Mouse (Mus musculus): ENCODE results near the gene Gm49318. TPM values are rescaled to one million over a fixed set of nuclear protein-coding genes. Genes with fewer than 3 reads are reported as not detected.

Gm49318 gene
- total RNA-seq (2023) = not detected

GRCm38 (mm10) chr9:22070791-22071573, at the start of gene Gm49318, which contains the start of gene Zfp653:
Gene Gm49318, minus strand, starts transcription at chr9:22071259.
Gene Zfp653, minus strand, starts transcription at chr9:22071376.

GRCm38 (mm10) chr9:22116740-22117426, 45.8 kb upstream of the Gm49318 start, which contains the start of gene Elof1:
Gene Elof1, minus strand, starts transcription at chr9:22117172.

GRCm38 (mm10) chr9:22098993-22099696, 28.1 kb upstream of the Gm49318 start, which contains the start of gene Cnn1:
Gene Cnn1, plus strand, starts transcription at chr9:22099216.

GRCm38 (mm10) chr9:22085022-22085834, 14.2 kb upstream of the Gm49318 start, which contains the start of gene Ecsit:
Gene Ecsit, minus strand, starts transcription at chr9:22085438.

GRCm38 (mm10) chr9:22051958-22052254, 19.2 kb downstream of the Gm49318 start, which contains the start of gene Elavl3:
Gene Elavl3, minus strand, starts transcription at chr9:22052023.

GRCm38 (mm10) chr9:22002194-22003162, 68.6 kb downstream of the Gm49318 start, which contains the start of the genes Ccdc151 and Prkcsh:
Gene Ccdc151, minus strand, starts transcription at chr9:22002634.
Gene Prkcsh, plus strand, starts transcription at chr9:22002806.

GRCm38 (mm10) chr9:21989230-21990110, 81.6 kb downstream of the Gm49318 start, which contains the start of gene Rgl3:
Gene Rgl3, minus strand, starts transcription at chr9:21989446.

Other genes with a start within 250 kb of the Gm49318 start
- not detected for gene Angptl8, start 235.7 kb downstream of the Gm49318 start, total RNA-seq (2023)
- 6.3 TPM for gene Dock6, start 218.6 kb downstream of the Gm49318 start, total RNA-seq (2023)
- gene Rab3d, start 153.1 kb downstream of the Gm49318 start, total RNA-seq (2023) = 6.6 TPM
- not detected for gene Ccdc159, start 143.8 kb downstream of the Gm49318 start, total RNA-seq (2023)
- not detected for gene Tmem205, start 143.7 kb downstream of the Gm49318 start, total RNA-seq (2023)
- 0.56 TPM for gene Plppr2, start 134.2 kb downstream of the Gm49318 start, total RNA-seq (2023)
- 7.1 TPM for gene Swsap1, start 115.5 kb downstream of the Gm49318 start, total RNA-seq (2023)
- gene Epor, start 107.8 kb downstream of the Gm49318 start, total RNA-seq (2023) = 0.38 TPM
- not detected for gene Rgl3, start 81.8 kb downstream of the Gm49318 start, total RNA-seq (2023)
- gene Ccdc151, start 68.6 kb downstream of the Gm49318 start, total RNA-seq (2023) = not detected
- gene Prkcsh, start 68.5 kb downstream of the Gm49318 start, total RNA-seq (2023) = 72.4 TPM
- 0.15 TPM for gene Elavl3, start 19.2 kb downstream of the Gm49318 start, total RNA-seq (2023)
- gene Zfp653, start 117 bp upstream of the Gm49318 start, total RNA-seq (2023) = 26.8 TPM
- 29.2 TPM for gene Ecsit, start 14.2 kb upstream of the Gm49318 start, total RNA-seq (2023)
- not detected for gene Cnn1, start 28.0 kb upstream of the Gm49318 start, total RNA-seq (2023)
- gene Elof1, start 45.9 kb upstream of the Gm49318 start, total RNA-seq (2023) = 30.4 TPM
- gene Acp5, start 64.5 kb upstream of the Gm49318 start, total RNA-seq (2023) = 167 TPM
- gene Pigyl, start 85.6 kb upstream of the Gm49318 start, total RNA-seq (2023) = 11.3 TPM
- gene Zfp872, start 116.8 kb upstream of the Gm49318 start, total RNA-seq (2023) = not detected
- gene Zfp809, start 154.5 kb upstream of the Gm49318 start, total RNA-seq (2023) = 33.8 TPM
- gene Zfp599, start 188.6 kb upstream of the Gm49318 start, total RNA-seq (2023) = 3.0 TPM
- 13.1 TPM for gene Zfp810, start 236.4 kb upstream of the Gm49318 start, total RNA-seq (2023)

Data from CD4-positive naive resting alpha-beta T cell, adult 76 days (primary cell).